In genomic region chr4:106094882-106095556, GRCm38 (mm10) we compare ENCODE assay signal across 12 mouse cellular contexts.
A peak's percentile ranks its signal among the peaks of the same experiment; 100 is the strongest.
DNase-seq lines count a peak whose midpoint lies in the region; ATAC-seq lines count a peak whose summit lies in the region.
"Had no signal": no experiment of that assay in that cellular context is flagged by ENCODE, and none has a peak within 500 bp of the region (broad histone marks: within the 10 kb centered on the region; RNA-seq: fewer than 3 reads in every experiment).

No protein-coding gene starts in this region.

- 0 out of 2 replicates have a peak, but pooled peaks cover 2% of the 10 kb centered on the region for H3K36me3 ChIP-seq in heart, embryonic 10.5 days
- peaks cover 4% of the 10 kb centered on the region; the same call in 1 of the 2 replicates for H3K36me3 ChIP-seq in limb, embryonic 10.5 days
- no peaks in the 10 kb centered on the region for H3K36me3 ChIP-seq in hindbrain, embryonic 13.5 days
- H3K36me3 ChIP-seq: forebrain, embryonic 15.5 days had no signal

- WGBS in heart, embryonic 10.5 days: 82% methylated on average over 11 of the region's 11 CpGs
- 85% methylated on average over 11 of the region's 11 CpGs for WGBS in limb, embryonic 10.5 days
- 83% methylated on average over 11 of the region's 11 CpGs for WGBS in hindbrain, embryonic 13.5 days

- H3K4me3 ChIP-seq in heart, embryonic 10.5 days: no peak overlapping the region
- no peak overlapping the region for H3K4me3 ChIP-seq in limb, embryonic 10.5 days
- H3K4me3 ChIP-seq in hindbrain, embryonic 13.5 days: no peak overlapping the region
- H3K4me3 ChIP-seq: forebrain, embryonic 15.5 days had no signal

- intact Hi-C loops in heart, postnatal 25 days (cut with DNase I): no loop called here

- H3K9me3 ChIP-seq in heart, embryonic 10.5 days: no peaks in the 10 kb centered on the region
- no peaks in the 10 kb centered on the region for H3K9me3 ChIP-seq in limb, embryonic 10.5 days (replicated peaks)
- H3K9me3 ChIP-seq in hindbrain, embryonic 13.5 days: no peaks in the 10 kb centered on the region
- H3K9me3 ChIP-seq: forebrain, embryonic 15.5 days had no signal

- peaks cover 9% of the 10 kb centered on the region for H3K4me1 ChIP-seq in heart, embryonic 10.5 days
- H3K4me1 ChIP-seq in limb, embryonic 10.5 days: peaks cover 61% of the 10 kb centered on the region
- H3K4me1 ChIP-seq in hindbrain, embryonic 13.5 days (replicated peaks): peaks cover 11% of the 10 kb centered on the region
- H3K4me1 ChIP-seq: forebrain, embryonic 15.5 days had no signal

- no peak for ATAC-seq in hindbrain, embryonic 13.5 days (ENCODE audit: low FRiP score)
- ATAC-seq: forebrain, embryonic 15.5 days; hindbrain, embryonic 16.5 days had no signal

- no peaks in the 10 kb centered on the region for H3K27me3 ChIP-seq in heart, embryonic 10.5 days (ENCODE audit: insufficient read depth, poor library complexity, severe bottlenecking)
- H3K27me3 ChIP-seq in limb, embryonic 10.5 days (ENCODE audit: low read depth, poor library complexity, severe bottlenecking): no peaks in the 10 kb centered on the region
- no peaks in the 10 kb centered on the region for H3K27me3 ChIP-seq in hindbrain, embryonic 13.5 days
- H3K27me3 ChIP-seq: forebrain, embryonic 15.5 days had no signal

- H3K27ac ChIP-seq in heart, embryonic 10.5 days: no peak overlapping the region
- H3K27ac ChIP-seq in limb, embryonic 10.5 days: peak overlapping the region; percentile 82
- H3K27ac ChIP-seq in hindbrain, embryonic 13.5 days: no peak overlapping the region
- H3K27ac ChIP-seq: forebrain, embryonic 15.5 days; liver, embryonic 14.5 days had no signal

- peak; percentile 45 for DNase-seq in heart, embryonic 10.5 days (ENCODE audit: low spot score)
- DNase-seq in heart, postnatal 25 days (ENCODE audit: low spot score): no peak
- peak; percentile 15 to 20 for DNase-seq in adrenal gland, postnatal 36 days
- DNase-seq in limb, embryonic 10.5 days (ENCODE audit: low spot score): no peak
- DNase-seq in lung, postnatal 4 days: peak; percentile 51 to 62
- DNase-seq in left cerebral cortex, adult 11 months (ENCODE audit: low spot score): no peak
- DNase-seq: right cerebral cortex, adult 18-20 months had no signal

- no peak overlapping the region for H3K9ac ChIP-seq in hindbrain, embryonic 13.5 days
- H3K9ac ChIP-seq: forebrain, embryonic 15.5 days; liver, embryonic 14.5 days had no signal

- H3K4me2 ChIP-seq in hindbrain, embryonic 13.5 days: no peak overlapping the region
- H3K4me2 ChIP-seq: forebrain, embryonic 15.5 days; midbrain, embryonic 11.5 days had no signal

Comparison
In these comparisons a context has a peak if more than half of its experiments do, and no peak if none do; other contexts are left out.
1. DNase-seq: peak in heart, embryonic 10.5 days (single experiment), adrenal gland, postnatal 36 days (2 of 2) and lung, postnatal 4 days (2 of 2); none in heart, postnatal 25 days (single experiment), limb, embryonic 10.5 days (single experiment) and left cerebral cortex, adult 11 months (single experiment).